Mouse (Mus musculus) bone marrow macrophage, adult 2 months (primary cell): Measurements from ENCODE around the gene Sh3gl1.
"Not testable (repeated sequence)": the region's sequence is repeated elsewhere in the genome, so short reads cannot be mapped to it uniquely, and the experiment has no call there.

Experiments
- CTCF ChIP-seq: IDR thresholded peaks from 2 replicates; pipeline ENCODE4 v1.5.1; 2012; ENCODE audit warnings: low read depth, mild to moderate bottlenecking, low read length, moderate library complexity
- POLR2A ChIP-seq: IDR thresholded peaks from 2 replicates; pipeline ENCODE4 v1.6.1; 2012; ENCODE audit warnings: mild to moderate bottlenecking, low read depth, low read length, borderline replicate concordance

DNA sequence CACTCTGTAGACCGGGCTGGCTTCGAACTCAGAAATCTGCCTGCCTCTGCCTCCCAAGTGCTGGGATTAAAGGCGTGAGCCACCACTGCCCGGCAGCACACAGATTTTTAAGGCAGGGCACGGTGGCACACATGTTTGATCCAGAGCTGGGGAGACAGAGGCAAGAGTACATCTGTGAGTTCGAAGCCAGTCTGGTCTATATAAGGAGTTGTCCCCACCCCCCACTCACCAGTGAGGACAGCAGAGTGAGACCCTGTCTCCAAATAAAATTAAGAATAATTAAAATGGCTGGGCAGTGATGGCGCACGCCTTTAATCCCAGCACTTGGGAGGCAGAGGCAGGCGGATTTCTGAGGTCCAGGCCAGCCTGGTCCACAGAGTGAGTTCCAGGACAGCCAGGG lies 41.9 kb upstream of the Sh3gl1 start:
- TF ChIP-seq POLR2A, CTCF: not testable (repeated sequence)
